7 mouse cellular contexts compared by ENCODE assay signal in genomic region chr14:21659155-21659554, GRCm38 (mm10). TPM values are rescaled to one million over a fixed set of nuclear protein-coding genes. Genes with fewer than 3 reads are reported as not detected.
DNase-seq lines count a peak whose midpoint lies in the region; ATAC-seq and TF ChIP-seq lines count a peak whose summit lies in the region.

No protein-coding gene starts in this region.

- WGBS in lung, postnatal 0 days = 42% methylated on average over 13 of the region's 13 CpGs
- 39% methylated on average over 13 of the region's 13 CpGs for WGBS in hindbrain, postnatal 0 days
- WGBS in stomach, postnatal 0 days = 58% methylated on average over 13 of the region's 13 CpGs

- no peak overlapping the region for H3K27ac ChIP-seq in lung, postnatal 0 days (ENCODE audit: low read length)
- H3K27ac ChIP-seq in hindbrain, postnatal 0 days = peak overlapping the region; percentile 45; the same call in 1 of the 2 replicates
- H3K27ac ChIP-seq in stomach, postnatal 0 days (replicated peaks) = no peak overlapping the region

- peak; percentile 56 for ATAC-seq in lung, postnatal 0 days
- ATAC-seq in hindbrain, postnatal 0 days = peak; percentile 39; the same call in 1 of the 2 replicates
- no peak for ATAC-seq in stomach, postnatal 0 days (ENCODE audit: low FRiP score, low TSS enrichment)

- no peak for TF ChIP-seq CTCF in lung, postnatal 0 days (IDR thresholded peaks at IDR 0.05)
- no peak for TF ChIP-seq CTCF in hindbrain, postnatal 0 days (IDR thresholded peaks at IDR 0.05; ENCODE audit: low read depth)
- no peak for TF ChIP-seq CTCF in stomach, postnatal 0 days (IDR thresholded peaks at IDR 0.05; ENCODE audit: low read depth)

- no peaks in the 10 kb centered on the region for H3K27me3 ChIP-seq in lung, postnatal 0 days (replicated peaks; ENCODE audit: insufficient read depth, low read length)
- no peaks in the 10 kb centered on the region for H3K27me3 ChIP-seq in hindbrain, postnatal 0 days (ENCODE audit: insufficient read depth, low read length)
- no peaks in the 10 kb centered on the region for H3K27me3 ChIP-seq in stomach, postnatal 0 days (ENCODE audit: control insufficient read depth, insufficient read depth, low read length)

- DNase-seq in lung, postnatal 0 days (ENCODE audit: low spot score) = no peak
- DNase-seq in lung, postnatal 25 days (ENCODE audit: low spot score) = no peak
- DNase-seq in heart, adult 18-20 months = peak; percentile 60 to 77
- DNase-seq in hindbrain, postnatal 0 days (ENCODE audit: low spot score) = peak; percentile 46
- no peak for DNase-seq in stomach, postnatal 0 days (ENCODE audit: low spot score)
- no peak for DNase-seq in c-Kit-positive CD71-positive TER-119-positive erythroid progenitor cells, embryonic 14.5 days (ENCODE audit: low spot score)
- no peak for DNase-seq in ovary, postnatal 10 days (ENCODE audit: low spot score)

- H3K4me2 ChIP-seq in lung, postnatal 0 days (replicated peaks; ENCODE audit: low read depth, low read length) = 0 out of 2 replicates have a peak overlapping the region, but pooled peaks have one; percentile 30
- peak overlapping the region; percentile 35 for H3K4me2 ChIP-seq in hindbrain, postnatal 0 days (ENCODE audit: low read depth, low read length)
- H3K4me2 ChIP-seq in stomach, postnatal 0 days (replicated peaks; ENCODE audit: low read depth) = peak overlapping the region; percentile 14; the same call in 1 of the 2 replicates

- H3K9ac ChIP-seq in lung, postnatal 0 days (replicated peaks; ENCODE audit: low read depth) = no peak overlapping the region
- no peak overlapping the region for H3K9ac ChIP-seq in hindbrain, postnatal 0 days (replicated peaks; ENCODE audit: low read length)
- H3K9ac ChIP-seq in stomach, postnatal 0 days (ENCODE audit: low read length) = no peak overlapping the region

- no peaks in the 10 kb centered on the region for H3K4me1 ChIP-seq in lung, postnatal 0 days (ENCODE audit: insufficient read depth, low read depth, low read length)
- no peaks in the 10 kb centered on the region for H3K4me1 ChIP-seq in hindbrain, postnatal 0 days (ENCODE audit: insufficient read depth, low read length)
- no peaks in the 10 kb centered on the region for H3K4me1 ChIP-seq in stomach, postnatal 0 days (replicated peaks; ENCODE audit: control insufficient read depth, insufficient read depth)

- H3K36me3 ChIP-seq in lung, postnatal 0 days (ENCODE audit: insufficient read depth, low read length) = peaks cover 12% of the 10 kb centered on the region; the same call in 1 of the 2 replicates
- H3K36me3 ChIP-seq in hindbrain, postnatal 0 days (ENCODE audit: insufficient read depth, low read length) = peaks cover 20% of the 10 kb centered on the region
- H3K36me3 ChIP-seq in stomach, postnatal 0 days (ENCODE audit: control insufficient read depth, insufficient read depth, low read length) = peaks cover 3% of the 10 kb centered on the region

- no peak for TF ChIP-seq EP300 in lung, postnatal 0 days (IDR thresholded peaks at IDR 0.05)
- TF ChIP-seq EP300 in stomach, postnatal 0 days (optimal IDR thresholded peaks at IDR 0.05) = no peak

- H3K4me3 ChIP-seq in lung, postnatal 0 days (ENCODE audit: low read depth, low read length) = no peak overlapping the region
- no peak overlapping the region for H3K4me3 ChIP-seq in hindbrain, postnatal 0 days (ENCODE audit: low read length)
- H3K4me3 ChIP-seq in stomach, postnatal 0 days (ENCODE audit: low read depth, low read length) = no peak overlapping the region

- no peaks in the 10 kb centered on the region for H3K9me3 ChIP-seq in lung, postnatal 0 days (ENCODE audit: low read length)
- no peaks in the 10 kb centered on the region for H3K9me3 ChIP-seq in hindbrain, postnatal 0 days (ENCODE audit: low read length)
- H3K9me3 ChIP-seq in stomach, postnatal 0 days (ENCODE audit: control insufficient read depth, low read length) = no peaks in the 10 kb centered on the region

RNA-seq across cellular contexts. Expression of gene Dupd1, which starts 55.2 kb away (rescaled TPM):
- 0.16 and 0.24 TPM in 2 replicates for polyA plus RNA-seq in lung, postnatal 0 days (2015; fragmentation: Nextera tagmentation; extraction: Ambion mirVana)
- total RNA-seq in heart, adult 18-20 months (2021) = under 1 TPM; 0.22 to 0.26 TPM
- total RNA-seq in hindbrain, postnatal 0 days (2014; rRNA removed) = not detected in 2 replicates
- 0.29 TPM in 1 of 2 replicates, not detected in the other for polyA plus RNA-seq in hindbrain, postnatal 0 days (2015; fragmentation: Nextera tagmentation; extraction: Ambion mirVana)
- not detected in 2 replicates for polyA plus RNA-seq in stomach, postnatal 0 days (2015; fragmentation: Nextera tagmentation; extraction: Ambion mirVana)

Comparison
In these comparisons a context has a peak if more than half of its experiments do, and no peak if none do; other contexts are left out.
1. DNase-seq: peak in heart, adult 18-20 months (2 of 2) and hindbrain, postnatal 0 days (single experiment); none in lung, postnatal 0 days (single experiment), lung, postnatal 25 days (single experiment), stomach, postnatal 0 days (single experiment), c-Kit-positive CD71-positive TER-119-positive erythroid progenitor cells, embryonic 14.5 days (single experiment) and ovary, postnatal 10 days (single experiment).
2. Peak in every context shown above with its lines, with median percentiles within 50 percentile points of each other: H3K4me2 ChIP-seq.